Comparison of ENCODE assay signal across 11 mouse cellular contexts in the genomic region with DNA sequence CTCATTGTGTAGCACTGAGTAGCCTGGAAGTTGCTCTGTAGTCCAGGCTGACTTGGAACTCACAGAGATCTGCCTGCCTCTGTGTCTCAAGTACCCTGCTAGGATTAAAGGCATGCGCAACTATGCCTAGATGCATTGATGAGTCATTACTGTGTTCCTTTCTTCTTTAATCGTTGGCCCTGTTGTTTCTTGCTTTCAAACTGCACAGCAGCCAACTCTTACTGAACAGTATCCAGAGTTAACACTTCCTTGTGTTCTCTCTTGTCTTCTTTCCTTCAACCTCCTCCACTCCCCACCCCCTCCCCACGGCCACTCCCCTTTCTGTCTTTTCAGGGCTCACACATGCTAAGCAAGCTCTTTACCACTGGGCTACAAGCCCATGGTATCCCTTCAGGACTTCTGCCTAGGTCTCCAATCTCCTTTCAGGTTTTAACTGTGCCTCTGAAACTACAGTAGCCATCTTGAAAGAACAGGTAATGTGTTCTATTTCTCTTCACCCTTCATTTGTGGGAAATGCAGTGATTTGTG. TPM values are rescaled to one million over a fixed set of nuclear protein-coding genes. Genes with fewer than 3 reads are reported as not detected.
DNase-seq lines count a peak whose midpoint lies in the region; ATAC-seq and TF ChIP-seq lines count a peak whose summit lies in the region.
"Had no signal": no experiment of that assay in that cellular context is flagged by ENCODE, and none has a peak within 500 bp of the region (broad histone marks: within the 10 kb centered on the region; RNA-seq: fewer than 3 reads in every experiment).

No protein-coding gene starts in this region.

- ATAC-seq in embryonic facial prominence, embryonic 12.5 days (ENCODE audit: insufficient number of reproducible peaks, insufficient read depth, low FRiP score, low TSS enrichment) = no peak; the same call in 1 of the 2 replicates
- peak; percentile 72 for ATAC-seq in limb, embryonic 14.5 days (ENCODE audit: low FRiP score, low read depth)

- H3K27ac ChIP-seq in layer of hippocampus, adult 2 months = peak overlapping the region; percentile 46; the same call in 1 of the 2 replicates
- H3K27ac ChIP-seq in embryonic facial prominence, embryonic 12.5 days = peak overlapping the region; percentile 66
- H3K27ac ChIP-seq in limb, embryonic 14.5 days (replicated peaks; ENCODE audit: low read depth, low read length) = peak overlapping the region; percentile 70
- H3K27ac ChIP-seq: kidney, postnatal 0 days had no signal

- no peaks in the 10 kb centered on the region for H3K27me3 ChIP-seq in embryonic facial prominence, embryonic 12.5 days
- H3K27me3 ChIP-seq in limb, embryonic 14.5 days (ENCODE audit: control insufficient read depth, insufficient read depth, low read length) = no peaks in the 10 kb centered on the region

- no peak overlapping the region for H3K4me3 ChIP-seq in layer of hippocampus, adult 2 months
- no peak overlapping the region for H3K4me3 ChIP-seq in embryonic facial prominence, embryonic 12.5 days
- H3K4me3 ChIP-seq in limb, embryonic 14.5 days (replicated peaks; ENCODE audit: low read length) = no peak overlapping the region

- no peak overlapping the region for H3K9ac ChIP-seq in embryonic facial prominence, embryonic 12.5 days
- no peak overlapping the region for H3K9ac ChIP-seq in limb, embryonic 14.5 days (ENCODE audit: low read depth, low read length, severe bottlenecking)

- TF ChIP-seq POLR2A in limb, embryonic 14.5 days (IDR thresholded peaks at IDR 0.05; ENCODE audit: borderline replicate concordance, extremely low read depth, insufficient read depth, insufficient read length) = no peak

- no peaks in the 10 kb centered on the region for H3K36me3 ChIP-seq in embryonic facial prominence, embryonic 12.5 days
- H3K36me3 ChIP-seq in limb, embryonic 14.5 days (ENCODE audit: control insufficient read depth, insufficient read depth, low read length) = no peaks in the 10 kb centered on the region

- TF ChIP-seq CTCF in layer of hippocampus, adult 2 months (conservative IDR thresholded peaks at IDR 0.05) = no peak

- H3K4me2 ChIP-seq in embryonic facial prominence, embryonic 12.5 days (replicated peaks) = no peak overlapping the region
- no peak overlapping the region for H3K4me2 ChIP-seq in limb, embryonic 14.5 days (replicated peaks; ENCODE audit: low read depth, low read length, severe bottlenecking)

- WGBS in embryonic facial prominence, embryonic 12.5 days = 72% methylated on average over 3 of the region's 3 CpGs
- 76% methylated on average over 3 of the region's 3 CpGs for WGBS in limb, embryonic 14.5 days

- no peaks in the 10 kb centered on the region for H3K9me3 ChIP-seq in embryonic facial prominence, embryonic 12.5 days
- no peaks in the 10 kb centered on the region for H3K9me3 ChIP-seq in limb, embryonic 14.5 days (ENCODE audit: control insufficient read depth, low read length)

- H3K4me1 ChIP-seq in embryonic facial prominence, embryonic 12.5 days = peaks cover 19% of the 10 kb centered on the region
- peaks cover 28% of the 10 kb centered on the region for H3K4me1 ChIP-seq in limb, embryonic 14.5 days (ENCODE audit: control insufficient read depth, insufficient read depth, low read length)

- DNase-seq in layer of hippocampus, adult 2 months (ENCODE audit: low spot score in 2 of 2) = no peak
- no peak for DNase-seq in layer of hippocampus, adult 9-10 months (ENCODE audit: low spot score)
- peak; percentile 65 for DNase-seq in ES-CJ7 (ENCODE audit: low read depth, low spot score)
- DNase-seq in limb, embryonic 14.5 days (ENCODE audit: low spot score) = no peak
- no peak for DNase-seq in frontal cortex, adult 2 months (ENCODE audit: extremely low spot score in 1 of 2, low spot score in 1 of 2)
- DNase-seq in urinary bladder, adult 18-20 months (ENCODE audit: low spot score in 2 of 2) = no peak
- DNase-seq: cerebellum, postnatal 25 days; lung, adult 18-20 months had no signal

RNA-seq across cellular contexts. Expression of gene Phldb2, which starts 17.4 kb away (rescaled TPM):
- 1 to 10 TPM; 4.4 to 5.4 TPM for total RNA-seq in layer of hippocampus, adult 2 months (2021)
- polyA plus RNA-seq in embryonic facial prominence, embryonic 12.5 days (2016; fragmentation: Nextera tagmentation; extraction: Ambion mirVana) = 72.5 and 77.8 TPM in 2 replicates
- polyA plus RNA-seq in limb, embryonic 14.5 days (2012; rRNA removed) = 46.5 and 51.0 TPM in 2 replicates
- polyA plus RNA-seq in limb, embryonic 14.5 days (2014; fragmentation: Nextera tagmentation; extraction: Ambion mirVana) = 55.8 and 57.9 TPM in 2 replicates
- polyA plus RNA-seq in frontal cortex, adult 2 months (2012; rRNA removed) = 6.2 and 7.0 TPM in 2 replicates
- total RNA-seq: monocyte, adult 5-6 weeks had no signal
